Mouse (Mus musculus): ENCODE results near the gene Timm17b.

Gene Timm17b

DNA sequence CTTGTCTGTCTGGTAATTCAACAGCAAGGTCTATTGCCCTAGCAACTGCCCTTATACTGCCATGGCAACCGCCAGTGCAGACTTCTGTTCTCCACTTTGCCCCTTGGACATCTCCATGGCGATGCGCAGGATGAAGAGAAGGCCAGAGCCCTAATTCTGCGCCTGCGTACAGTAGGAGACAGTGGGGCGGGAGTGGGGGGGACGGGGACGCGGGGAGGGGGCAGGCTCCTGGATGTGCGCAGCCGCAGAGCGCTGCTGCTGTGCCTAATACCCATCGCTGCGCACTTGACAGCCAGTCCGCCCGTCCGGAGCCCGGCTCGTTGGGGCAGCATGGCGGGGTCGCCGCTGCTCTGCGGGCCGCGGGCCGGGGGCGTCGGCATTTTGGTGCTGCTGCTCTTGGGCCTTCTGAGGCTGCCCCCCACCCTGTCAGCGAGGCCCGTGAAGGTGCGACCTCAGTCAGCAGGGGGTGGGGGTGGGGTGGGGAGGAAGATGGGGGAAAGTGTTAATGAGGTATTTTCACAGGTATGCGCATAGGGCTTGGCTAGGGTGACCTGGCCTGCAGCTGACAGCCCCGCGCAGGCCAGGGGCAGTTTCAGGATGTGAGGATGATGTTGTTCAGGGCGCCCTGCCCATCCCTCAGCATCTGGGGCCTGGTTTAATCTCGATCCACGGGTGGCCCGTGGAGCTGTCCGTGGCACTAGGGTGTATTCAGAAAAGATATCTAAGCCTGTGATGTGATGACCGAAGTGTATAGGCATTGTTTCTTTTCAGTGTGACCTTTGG is 20.6 kb downstream of the Timm17b start, which contains the start of gene Pcsk1n:
Gene Pcsk1n, plus strand, starts transcription at position 222 of the 783 bp plus-strand sequence.
- peak; percentile 57 for DNase-seq (ENCODE audit: low read depth, low spot score)

DNA sequence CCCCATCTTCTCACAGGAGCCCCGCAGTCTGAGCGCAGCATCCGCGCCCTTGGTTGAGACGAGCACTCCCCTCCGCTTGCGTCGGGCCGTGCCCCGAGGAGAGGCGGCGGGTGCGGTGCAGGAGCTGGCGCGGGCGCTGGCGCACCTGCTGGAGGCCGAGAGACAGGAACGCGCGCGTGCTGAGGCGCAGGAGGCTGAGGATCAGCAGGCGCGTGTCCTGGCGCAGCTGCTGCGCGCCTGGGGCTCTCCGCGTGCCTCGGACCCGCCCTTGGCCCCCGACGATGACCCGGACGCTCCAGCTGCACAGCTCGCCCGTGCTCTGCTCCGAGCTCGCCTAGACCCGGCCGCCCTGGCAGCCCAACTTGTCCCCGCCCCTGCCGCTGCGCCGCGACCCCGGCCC is 22.9 kb downstream of the Timm17b start:
- no peak for DNase-seq (ENCODE audit: low read depth, low spot score)

DNA sequence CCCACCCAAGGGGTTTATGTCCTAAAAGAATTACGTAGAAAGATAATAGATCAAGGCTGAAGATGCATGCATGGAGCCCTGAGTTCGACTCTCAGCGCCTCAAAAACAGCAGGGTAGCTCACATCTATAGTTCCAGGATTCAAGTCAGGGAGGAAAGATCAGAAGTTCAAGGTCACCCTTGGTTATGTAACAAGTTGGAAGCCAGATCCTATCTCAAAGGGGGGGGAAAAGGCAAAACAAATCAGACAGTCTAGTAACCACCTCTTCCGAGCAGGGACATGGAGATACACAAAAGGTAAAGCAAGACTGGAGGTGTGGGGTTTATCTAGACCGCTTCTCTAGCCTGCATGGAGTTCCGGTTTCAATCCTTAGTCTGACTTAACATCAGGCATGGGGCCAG is 27.1 kb downstream of the Timm17b start:
- no peak for DNase-seq (ENCODE audit: low read depth, low spot score)

DNA sequence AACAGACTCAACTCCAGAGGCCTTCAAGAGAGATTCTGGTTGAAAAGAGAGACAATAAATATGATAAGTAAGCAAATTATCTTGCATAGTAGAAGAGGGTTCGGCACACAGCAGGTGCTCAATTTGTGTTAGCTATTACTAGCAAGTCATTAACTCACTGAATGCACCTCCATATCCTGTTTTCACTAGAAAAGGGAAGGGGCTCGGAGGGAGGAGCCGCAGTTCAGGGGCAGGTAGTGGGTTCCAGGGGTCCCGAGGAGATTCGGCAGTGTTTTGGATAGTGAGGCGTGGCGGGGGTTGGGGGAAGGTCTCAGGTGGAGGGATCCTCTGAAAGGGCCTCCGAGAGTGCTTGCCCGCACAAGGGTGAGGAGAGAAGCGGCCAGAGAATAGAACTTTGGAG is 28.0 kb downstream of the Timm17b start:
- DNase-seq (ENCODE audit: low read depth, low spot score), result no peak

DNA sequence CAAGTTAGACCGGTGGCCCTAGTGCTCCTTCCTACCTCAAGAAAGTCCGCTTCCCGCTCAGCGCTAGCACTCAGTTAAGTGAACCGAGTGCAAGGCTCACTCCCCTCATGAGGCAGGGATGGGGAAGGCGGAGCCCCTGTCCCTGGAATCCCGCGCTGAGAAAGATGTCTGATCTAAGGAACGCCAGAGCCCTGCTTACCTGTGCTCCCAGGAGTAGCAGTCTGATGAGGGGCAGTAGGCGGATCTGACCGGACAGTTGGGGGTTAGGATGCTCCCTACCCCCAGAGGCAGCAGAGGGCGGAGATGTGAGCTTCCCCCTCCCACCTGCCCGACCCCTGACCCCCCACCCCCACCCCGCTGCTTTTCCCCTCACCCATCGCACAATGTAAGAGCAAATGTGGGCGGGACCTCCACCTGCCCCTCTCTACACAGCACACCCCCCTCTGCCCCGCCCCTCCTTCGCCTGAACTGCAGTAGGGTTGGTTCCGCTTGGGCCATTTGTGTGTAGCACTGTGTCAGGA is 29.2 kb downstream of the Timm17b start, which contains the start of gene Eras:
Gene Eras, minus strand, starts transcription at position 338 of the 521 bp plus-strand sequence.
- no peak for DNase-seq (ENCODE audit: low read depth, low spot score)

DNA sequence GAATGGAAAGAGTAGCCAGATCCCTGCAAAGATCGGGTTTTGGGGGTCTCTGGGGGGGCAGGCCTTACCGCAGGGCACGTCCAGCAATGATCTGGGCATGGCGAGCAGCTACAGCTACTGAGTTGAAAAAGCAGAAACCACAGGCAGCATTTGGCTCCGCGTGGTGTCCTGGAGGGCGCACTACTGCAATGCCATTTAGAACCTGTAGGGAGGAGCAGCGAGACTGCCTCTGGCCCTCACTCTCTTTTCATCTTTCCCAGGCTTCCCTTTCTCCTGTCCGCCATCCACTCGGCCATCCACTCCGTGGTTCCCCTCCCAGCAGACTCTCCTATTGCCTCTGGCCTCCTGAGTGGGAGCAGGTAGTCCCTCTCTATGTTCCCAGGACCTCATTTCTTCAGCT is 37.7 kb downstream of the Timm17b start:
- no peak for DNase-seq (ENCODE audit: low read depth, low spot score)

DNA sequence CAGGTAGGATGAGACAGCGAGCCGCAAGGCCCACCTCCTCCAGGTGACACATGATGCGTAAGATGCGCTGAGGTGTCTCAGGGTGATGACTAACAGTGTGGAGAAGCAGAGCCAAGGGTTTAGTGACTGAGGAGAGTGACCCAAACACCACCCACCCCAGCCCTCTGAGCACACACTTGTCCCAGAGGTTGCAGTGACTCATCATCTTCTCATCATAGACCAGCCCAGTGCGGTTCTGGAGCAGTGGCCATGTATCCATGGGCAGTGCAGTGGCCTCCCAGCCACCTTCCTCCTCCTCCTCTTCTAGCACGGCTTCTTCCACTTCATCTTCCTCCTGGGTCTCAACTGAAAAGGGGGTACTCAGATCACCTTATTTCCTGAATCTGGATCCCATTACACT is 38.5 kb downstream of the Timm17b start:
- no peak for DNase-seq (ENCODE audit: low read depth, low spot score)

DNA sequence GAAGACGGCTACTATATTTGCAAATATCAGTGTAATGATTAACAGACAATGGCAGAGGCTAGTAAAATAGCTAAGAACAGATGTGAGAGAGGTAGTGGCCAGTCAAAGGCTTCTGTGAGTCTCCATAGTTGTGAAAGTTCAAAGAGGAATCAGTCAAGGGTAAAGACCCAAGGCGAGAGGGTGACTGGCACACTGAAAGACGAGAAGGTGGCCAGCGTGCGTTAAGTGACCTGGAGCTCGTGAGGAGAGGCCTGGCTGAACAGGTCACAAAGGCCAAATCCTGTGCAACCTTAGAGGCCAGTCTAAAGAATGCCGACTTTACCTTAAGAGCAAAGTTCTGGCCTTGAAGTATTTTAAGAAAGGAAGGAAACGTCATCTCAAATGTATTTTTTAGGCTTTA is 46.5 kb downstream of the Timm17b start:
- DNase-seq (ENCODE audit: low read depth, low spot score), result no peak

DNA sequence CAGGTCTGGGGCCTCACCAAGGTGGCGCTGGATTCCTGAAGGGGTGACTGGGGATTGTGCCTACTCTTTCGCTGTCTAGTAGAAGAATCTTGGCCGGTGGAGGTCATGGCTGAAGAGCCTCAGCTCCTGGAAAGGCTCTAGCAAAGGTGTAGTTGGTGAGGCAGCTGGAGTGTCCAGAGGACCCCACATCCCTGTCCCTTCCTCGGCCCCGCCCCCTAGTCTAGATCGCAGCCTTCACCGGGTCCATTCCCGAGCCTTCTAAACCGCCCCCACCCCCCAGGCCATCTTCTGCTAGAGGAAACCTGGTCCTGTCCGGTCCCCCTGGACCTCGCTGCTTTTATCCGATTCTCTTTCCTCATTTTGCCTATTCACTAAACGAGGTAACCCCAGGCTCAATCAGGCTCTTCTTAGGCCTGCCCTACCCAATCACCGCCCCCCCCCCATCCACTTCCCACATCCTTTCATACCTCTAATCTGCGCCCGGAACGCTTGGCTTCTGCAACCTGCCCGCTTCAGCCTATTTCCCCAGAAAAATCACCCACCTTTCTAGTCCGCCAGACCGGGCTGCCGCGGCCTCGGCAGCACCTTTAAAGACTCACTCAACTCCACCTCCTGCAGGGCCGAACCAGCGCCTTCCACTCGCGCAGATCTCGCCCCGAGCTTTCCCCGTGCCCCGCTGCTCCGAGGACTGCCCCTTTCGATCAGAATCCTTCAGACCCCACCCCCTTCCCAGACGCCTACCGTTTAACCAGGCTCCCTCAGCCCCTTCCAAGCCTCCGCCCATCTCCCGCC is 48.1 kb downstream of the Timm17b start, which contains the start of gene Hdac6:
Gene Hdac6, minus strand, starts transcription at position 782 of the 792 bp plus-strand sequence.
- DNase-seq (ENCODE audit: low read depth, low spot score), result no peak

DNA sequence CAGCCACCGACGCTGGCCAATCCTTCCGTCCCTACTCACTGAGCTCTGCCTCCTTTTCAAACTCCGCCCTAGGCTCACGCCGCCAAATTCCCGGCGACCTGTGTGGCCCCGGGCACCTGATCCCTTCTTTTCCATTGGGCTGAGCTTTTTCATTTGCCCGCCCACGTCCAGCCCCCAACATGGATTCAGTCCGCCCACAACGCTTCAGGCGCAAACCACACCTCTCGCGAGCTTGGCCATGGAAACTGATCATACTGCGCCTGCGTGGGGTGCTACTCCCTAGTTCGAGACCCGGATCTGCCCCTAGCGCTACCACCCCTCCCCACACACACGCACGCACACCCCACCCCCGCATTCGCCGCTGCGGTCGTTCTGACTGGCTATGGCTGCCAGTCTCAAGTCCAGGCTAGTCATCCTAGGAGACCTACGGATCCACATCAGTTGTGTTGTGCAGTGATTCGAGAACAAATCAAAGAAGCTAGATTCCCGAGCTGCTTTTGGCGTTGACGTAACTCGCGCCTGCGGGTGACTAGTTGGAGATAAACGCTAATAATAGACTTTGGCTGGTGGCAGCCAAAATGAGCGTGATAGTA is 48.8 kb downstream of the Timm17b start:
- DNase-seq (ENCODE audit: low read depth, low spot score), result peak; percentile 92

DNA sequence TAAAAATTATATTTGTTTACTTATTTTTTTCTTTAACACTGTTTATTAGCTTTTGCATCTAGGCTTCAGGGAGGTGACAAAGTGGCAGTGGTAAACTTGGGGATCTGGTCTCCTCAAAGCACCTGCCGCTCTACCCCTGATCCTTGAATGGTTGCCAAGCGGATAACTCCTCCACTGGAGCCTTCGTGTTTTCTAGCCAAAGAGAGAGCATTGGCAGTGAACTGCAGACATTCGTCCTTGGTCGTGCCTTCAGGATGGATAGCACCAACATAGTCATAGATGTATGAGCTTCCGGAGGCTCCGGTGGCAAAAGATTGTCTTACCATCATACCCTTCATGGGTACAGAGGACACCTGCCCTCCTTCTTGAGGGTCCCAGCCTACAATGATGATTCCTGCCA is 50.9 kb downstream of the Timm17b start:
- DNase-seq (ENCODE audit: low read depth, low spot score), result no peak
